Mouse (Mus musculus) embryonic stem cell, embryonic (primary cell): Measurements from ENCODE around the gene Ass1.

Source experiments
- CTCF ChIA-PET, 4 experiments: fragments of 300-600 bp in 2 of 4; fragments of 350-600 bp in 2 of 4; sonication (Branson Sonifier 250); formaldehyde crosslinking; loops; one replicate each; lab custom pipeline; 2022; ENCODE audit warnings: inconsistent platforms in 2 of 4; lab: Charles Lee
- POLR2A ChIA-PET, 4 experiments: fragments of 300-600 bp in 2 of 4; fragments of 350-600 bp in 2 of 4; sonication (Branson Sonifier 250); formaldehyde crosslinking; loops; one replicate each; lab custom pipeline; 2022; ENCODE audit warnings: antibody characterized with exemption in 4 of 4, inconsistent platforms in 1 of 4; lab: Charles Lee

Gene Ass1

GRCm38 (mm10) chr2:31468857-31469256 is 1.1 kb upstream of the Ass1 start:
- CTCF ChIA-PET: interaction anchor here (0.5 to 2.0 kb wide), 10 partner anchors 9 to 279 kb away, joined by 3 to 8 read pairs (median 5); no protein-coding TSS in a partner anchor
- POLR2A ChIA-PET: interaction anchor here in 3 of 4 experiments (0.6 to 13.8 kb wide), 31 partner anchors 8 to 540 kb away, joined by 3 to 294 read pairs (median 5); partner anchors contain the start of genes Abl1 (in 2 of the 3) and Tor1b (in 1 of the 3)

GRCm38 (mm10) chr2:31469480-31469879 is 527 bp upstream of the Ass1 start:
- CTCF ChIA-PET: interaction anchor here (0.8 to 2.0 kb wide), 12 partner anchors 9 to 87 kb away, joined by 3 to 8 read pairs (median 4); no protein-coding TSS in a partner anchor
- POLR2A ChIA-PET: interaction anchor here (0.6 to 13.8 kb wide), 44 partner anchors 8 to 662 kb away, joined by 3 to 294 read pairs (median 4); partner anchors contain the start of genes Abl1 (in 2 of the 4), Fubp3 (in 1 of the 4), Ntmt1 (in 1 of the 4) and Tor1b (in 1 of the 4)

- ChIA-PET CTCF (interaction anchor here (0.6 to 4.3 kb wide), 18 partner anchors 8 to 447 kb away, joined by 3 to 50 read pairs (median 4); no protein-coding TSS in a partner anchor), POLR2A (interaction anchor here (0.5 to 13.8 kb wide), 54 partner anchors 7 to 1419 kb away, joined by 3 to 294 read pairs (median 5); partner anchors contain the start of genes Exosc2 (in 2 of the 4), Abl1 (in 1 of the 4) and Fnbp1 (in 1 of the 4))
These were observed 827 bp downstream of the Ass1 start for GRCm38 (mm10) chr2:31470683-31471385.

- ChIA-PET CTCF (interaction anchor here (0.6 to 4.3 kb wide), 36 partner anchors 8 to 194 kb away, joined by 3 to 50 read pairs (median 4); partner anchors contain the start of gene Fubp3 (in 1 of the 4)), POLR2A (interaction anchor here (0.5 to 13.8 kb wide), 55 partner anchors 8 to 1420 kb away, joined by 3 to 294 read pairs (median 4); partner anchors contain the start of genes Exosc2 (in 3 of the 4) and Abl1 (in 2 of the 4))
These were observed 1.6 kb downstream of the Ass1 start for GRCm38 (mm10) chr2:31471611-31472010.

GRCm38 (mm10) chr2:31472406-31473065 is 2.5 kb downstream of the Ass1 start:
- ChIA-PET CTCF (interaction anchor here (0.5 to 4.3 kb wide), 52 partner anchors 8 to 478 kb away, joined by 3 to 50 read pairs (median 4); partner anchors contain the start of gene Fubp3 (in 1 of the 4)), POLR2A (interaction anchor here (0.6 to 13.8 kb wide), 45 partner anchors 9 to 298 kb away, joined by 3 to 294 read pairs (median 5); partner anchors contain the start of genes Abl1 (in 2 of the 4) and Exosc2 (in 2 of the 4))

GRCm38 (mm10) chr2:31473941-31474340 is 3.9 kb downstream of the Ass1 start:
- ChIA-PET POLR2A (interaction anchor here in 3 of 4 experiments (0.6 to 13.8 kb wide), 24 partner anchors 8 to 341 kb away, joined by 3 to 294 read pairs (median 4); partner anchors contain the start of genes Abl1 (in 2 of the 3), Exosc2 (in 1 of the 3) and Fubp3 (in 1 of the 3)), CTCF (interaction anchor here (0.5 to 4.3 kb wide), 31 partner anchors 9 to 1667 kb away, joined by 3 to 50 read pairs (median 4); no protein-coding TSS in a partner anchor)

- ChIA-PET POLR2A (interaction anchor here (0.6 to 13.8 kb wide), 22 partner anchors 10 to 310 kb away, joined by 3 to 294 read pairs (median 4); partner anchors contain the start of genes Abl1 (in 1 of the 4), Exosc2 (in 1 of the 4) and Fubp3 (in 1 of the 4)), CTCF (interaction anchor here (0.6 to 4.3 kb wide), 27 partner anchors 8 to 397 kb away, joined by 3 to 50 read pairs (median 4); no protein-coding TSS in a partner anchor)
These were observed 4.7 kb downstream of the Ass1 start for GRCm38 (mm10) chr2:31474686-31475085.

- ChIA-PET POLR2A (interaction anchor here in 3 of 4 experiments (0.5 to 13.8 kb wide), 13 partner anchors 8 to 258 kb away, joined by 3 to 294 read pairs (median 4); no protein-coding TSS in a partner anchor), CTCF (interaction anchor here in 3 of 4 experiments (0.6 to 2.3 kb wide), 8 partner anchors 12 to 478 kb away, joined by 3 to 8 read pairs (median 4); no protein-coding TSS in a partner anchor)
These were observed 6.3 kb downstream of the Ass1 start for GRCm38 (mm10) chr2:31476107-31476820.

GRCm38 (mm10) chr2:31477234-31478161 is 7.5 kb downstream of the Ass1 start:
- ChIA-PET POLR2A (interaction anchor here (0.6 to 13.8 kb wide), 15 partner anchors 8 to 275 kb away, joined by 3 to 294 read pairs (median 4); partner anchors contain the start of genes Abl1 (in 1 of the 4) and Ass1 (in 1 of the 4)), CTCF (interaction anchor here (0.5 to 2.3 kb wide), 7 partner anchors 17 to 95 kb away, joined by 3 to 7 read pairs (median 4); no protein-coding TSS in a partner anchor)

- POLR2A ChIA-PET: interaction anchor here in 3 of 4 experiments (0.5 to 6.5 kb wide), 27 partner anchors 8 to 375 kb away, joined by 3 to 37 read pairs (median 3); partner anchors contain the start of genes Abl1 (in 1 of the 3), Ass1 (in 1 of the 3) and Exosc2 (in 1 of the 3)
- CTCF ChIA-PET: interaction anchor here (0.5 to 5.1 kb wide), 45 partner anchors 8 to 895 kb away, joined by 3 to 33 read pairs (median 4); partner anchors contain the start of genes Ass1 (in 1 of the 4), Exosc2 (in 1 of the 4) and Fubp3 (in 1 of the 4)
These were observed 13.0 kb downstream of the Ass1 start for GRCm38 (mm10) chr2:31482914-31483575.

- ChIA-PET POLR2A (interaction anchor here in 2 of 4 experiments (0.5 to 6.5 kb wide), 8 partner anchors 9 to 170 kb away, joined by 3 to 37 read pairs (median 3); partner anchors contain the start of gene Ass1 (in 2 of the 2)), CTCF (interaction anchor here (0.5 to 5.1 kb wide), 21 partner anchors 11 to 646 kb away, joined by 3 to 33 read pairs (median 4); no protein-coding TSS in a partner anchor)
These were observed 14.2 kb downstream of the Ass1 start for GRCm38 (mm10) chr2:31484187-31484586.

GRCm38 (mm10) chr2:31489166-31489565 is 19.2 kb downstream of the Ass1 start:
- ChIA-PET CTCF (interaction anchor here in 3 of 4 experiments (0.6 to 1.7 kb wide), 3 partner anchors 17 to 334 kb away, joined by 5 to 8 read pairs (median 5); no protein-coding TSS in a partner anchor), POLR2A (interaction anchor here in 3 of 4 experiments (0.7 to 8.3 kb wide), 6 partner anchors 9 to 63 kb away, joined by 3 to 86 read pairs (median 4); no protein-coding TSS in a partner anchor)

GRCm38 (mm10) chr2:31490556-31490955 is 20.5 kb downstream of the Ass1 start:
- ChIA-PET CTCF (interaction anchor here (0.5 to 1.4 kb wide), 12 partner anchors 8 to 414 kb away, joined by 3 to 5 read pairs (median 4); no protein-coding TSS in a partner anchor), POLR2A (interaction anchor here in 3 of 4 experiments (0.5 to 8.3 kb wide), 11 partner anchors 8 to 702 kb away, joined by 3 to 86 read pairs (median 4); no protein-coding TSS in a partner anchor)

- CTCF ChIA-PET: interaction anchor here in 3 of 4 experiments (0.6 to 2.0 kb wide), 7 partner anchors 8 to 60 kb away, joined by 3 to 8 read pairs (median 4); no protein-coding TSS in a partner anchor
- POLR2A ChIA-PET: interaction anchor here in 3 of 4 experiments (0.5 to 8.3 kb wide), 14 partner anchors 9 to 306 kb away, joined by 3 to 86 read pairs (median 4); partner anchors contain the start of gene Fubp3 (in 1 of the 3)
These were observed 22.3 kb downstream of the Ass1 start for GRCm38 (mm10) chr2:31492308-31492707.
